Mouse (Mus musculus): ENCODE results near the gene Tmem231. TPM values are rescaled to one million over a fixed set of nuclear protein-coding genes. Genes with fewer than 3 reads are reported as not detected.

Tmem231 gene
- polyA plus RNA-seq, 1 experiment, result 1.9 TPM

DNA sequence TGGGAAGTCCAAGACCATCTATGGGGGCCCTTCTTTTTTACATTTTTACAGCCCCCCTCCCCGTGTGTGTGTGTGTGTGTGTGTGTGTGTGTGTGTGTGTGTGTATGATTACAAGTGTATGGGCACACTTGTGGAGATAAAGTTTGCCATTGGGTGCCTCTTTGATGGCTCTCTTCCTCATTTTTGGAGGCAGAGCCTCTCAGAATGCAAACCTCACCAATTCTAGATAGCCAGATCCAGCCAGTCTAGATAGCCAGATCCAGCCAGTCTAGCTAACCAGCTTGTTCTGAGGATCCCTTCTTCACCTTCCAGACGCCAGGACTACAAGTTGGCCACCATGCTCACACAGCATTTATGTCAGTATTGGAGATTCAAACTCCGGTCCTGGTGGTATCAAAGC lies 62.4 kb downstream of the Tmem231 start:
- Histone ChIP-seq H3K4me1 (peaks cover 25% of the 10 kb centered on the region), H3K36me3 (replicated peaks; ENCODE audit: low read length) (no peaks in the 10 kb centered on the region), H3K4me3 (replicated peaks) (no peak overlapping the region), H3K27me3 (replicated peaks) (peaks cover 10% of the 10 kb centered on the region), H3K9me3 (no peaks in the 10 kb centered on the region)
- no peak for TF ChIP-seq FLI1 (IDR thresholded peaks at IDR 0.05; ENCODE audit: low read length)
- no peak for TF ChIP-seq GATA1 (IDR thresholded peaks at IDR 0.05; ENCODE audit: borderline replicate concordance, low read length)

DNA sequence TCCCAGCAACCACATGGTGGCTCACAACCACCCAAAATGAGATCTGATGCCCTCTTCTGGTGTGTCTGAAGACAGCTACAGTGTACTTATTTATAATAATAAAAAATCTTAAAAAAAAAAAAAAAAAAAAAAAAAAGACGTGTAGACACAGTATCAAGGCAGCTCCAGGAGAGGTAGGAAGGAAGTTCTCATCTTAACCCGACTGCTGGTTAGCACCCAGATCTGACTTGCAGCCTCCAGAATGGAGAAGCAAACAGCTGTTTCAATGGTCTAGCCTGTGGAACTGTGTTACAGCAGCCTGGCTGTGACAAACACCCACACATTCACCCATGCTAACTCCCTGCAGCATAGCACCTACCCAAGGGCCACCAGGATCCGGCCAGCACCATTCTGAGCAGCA lies 63.3 kb downstream of the Tmem231 start:
- Histone ChIP-seq H3K4me1 (peaks cover 18% of the 10 kb centered on the region), H3K36me3 (replicated peaks; ENCODE audit: low read length) (peaks cover 9% of the 10 kb centered on the region), H3K4me3 (replicated peaks) (no peak overlapping the region), H3K27me3 (replicated peaks) (peaks cover 10% of the 10 kb centered on the region), H3K9me3 (no peaks in the 10 kb centered on the region)
- TF ChIP-seq FLI1 (IDR thresholded peaks at IDR 0.05; ENCODE audit: low read length) (no peak), GATA1 (IDR thresholded peaks at IDR 0.05; ENCODE audit: borderline replicate concordance, low read length) (no peak)

DNA sequence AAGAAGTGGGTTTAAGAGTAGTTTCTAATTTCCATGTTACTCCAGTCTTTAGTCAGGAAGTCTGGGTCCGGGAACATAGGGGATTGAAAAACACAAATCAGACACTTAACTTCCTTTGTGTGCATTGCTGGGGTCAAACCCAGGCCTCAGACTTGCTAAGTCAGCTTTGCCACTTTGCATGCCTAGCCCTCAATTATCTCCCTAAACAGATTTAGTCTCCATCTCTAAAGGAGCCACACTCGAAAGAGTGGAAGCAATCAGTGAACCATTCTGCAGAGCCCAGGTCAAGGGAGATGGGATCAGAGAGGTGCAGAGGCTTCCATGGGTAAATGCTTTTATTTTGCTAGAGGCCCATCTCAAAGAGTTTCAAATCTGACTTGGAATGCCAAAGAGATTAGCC lies 65.0 kb downstream of the Tmem231 start:
- Histone ChIP-seq H3K4me1 (peaks cover 21% of the 10 kb centered on the region), H3K4me3 (replicated peaks) (no peak overlapping the region), H3K36me3 (replicated peaks; ENCODE audit: low read length) (peaks cover 12% of the 10 kb centered on the region), H3K9me3 (no peaks in the 10 kb centered on the region), H3K27me3 (replicated peaks) (peaks cover 10% of the 10 kb centered on the region)
- TF ChIP-seq GATA1 (IDR thresholded peaks at IDR 0.05; ENCODE audit: borderline replicate concordance, low read length) (no peak), FLI1 (IDR thresholded peaks at IDR 0.05; ENCODE audit: low read length) (no peak)

DNA sequence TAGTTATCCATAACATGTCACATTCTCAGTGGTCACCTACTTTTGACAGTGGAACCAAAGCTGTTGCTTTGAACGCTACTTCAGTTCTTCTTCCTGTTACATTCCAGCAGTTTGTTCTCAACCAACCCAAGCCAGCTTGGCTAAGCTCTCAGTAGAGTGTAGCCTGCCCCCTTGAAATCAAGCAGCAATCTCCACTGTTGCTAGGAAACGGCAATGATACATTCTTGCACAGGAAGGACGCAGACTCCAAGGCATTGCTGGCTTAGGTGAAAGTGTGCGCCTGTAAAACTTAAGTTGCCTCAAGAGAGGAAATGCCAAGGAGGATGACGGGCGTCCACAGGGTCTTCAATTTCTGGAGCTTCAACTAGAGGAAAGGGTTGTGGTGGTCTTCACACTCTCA lies 67.8 kb downstream of the Tmem231 start:
- Histone ChIP-seq H3K36me3 (replicated peaks; ENCODE audit: low read length) (peaks cover 12% of the 10 kb centered on the region), H3K4me3 (replicated peaks) (no peak overlapping the region), H3K4me1 (peaks cover 20% of the 10 kb centered on the region), H3K9me3 (no peaks in the 10 kb centered on the region), H3K27me3 (replicated peaks) (no peaks in the 10 kb centered on the region)
- TF ChIP-seq FLI1 (IDR thresholded peaks at IDR 0.05; ENCODE audit: low read length), result no peak
- TF ChIP-seq GATA1 (IDR thresholded peaks at IDR 0.05; ENCODE audit: borderline replicate concordance, low read length), result no peak

GRCm38 (mm10) chr8:111865130-111865852 lies 68.4 kb downstream of the Tmem231 start:
- Histone ChIP-seq H3K4me3 (replicated peaks) (no peak overlapping the region), H3K9me3 (no peaks in the 10 kb centered on the region), H3K4me1 (peaks cover 20% of the 10 kb centered on the region), H3K27me3 (replicated peaks) (no peaks in the 10 kb centered on the region), H3K36me3 (replicated peaks; ENCODE audit: low read length) (peaks cover 12% of the 10 kb centered on the region)
- no peak for TF ChIP-seq FLI1 (IDR thresholded peaks at IDR 0.05; ENCODE audit: low read length)

DNA sequence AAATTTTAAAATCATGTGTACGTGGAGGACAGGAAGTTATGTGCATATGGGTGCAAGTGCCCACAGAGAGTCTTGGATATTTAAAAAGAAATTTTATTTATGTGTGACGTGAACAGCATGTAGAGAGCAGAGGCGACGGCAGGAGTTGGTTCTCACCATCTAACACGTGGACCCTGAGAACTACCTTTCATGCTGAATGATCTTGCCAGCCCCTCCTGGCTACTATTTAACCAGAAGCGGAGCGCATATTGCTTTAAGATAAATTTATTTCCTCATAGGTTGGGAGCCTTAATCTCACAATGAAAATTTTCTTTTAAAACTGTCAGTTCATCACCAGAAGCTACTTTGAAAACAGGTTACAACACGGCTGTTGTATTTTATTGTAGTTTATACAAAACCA lies 69.0 kb downstream of the Tmem231 start:
- Histone ChIP-seq H3K9me3 (no peaks in the 10 kb centered on the region), H3K4me1 (peaks cover 17% of the 10 kb centered on the region), H3K4me3 (replicated peaks) (no peak overlapping the region), H3K27me3 (replicated peaks) (no peaks in the 10 kb centered on the region), H3K36me3 (replicated peaks; ENCODE audit: low read length) (peaks cover 12% of the 10 kb centered on the region)
- TF ChIP-seq FLI1 (IDR thresholded peaks at IDR 0.05; ENCODE audit: low read length) (no peak), GATA1 (IDR thresholded peaks at IDR 0.05; ENCODE audit: borderline replicate concordance, low read length) (no peak)

DNA sequence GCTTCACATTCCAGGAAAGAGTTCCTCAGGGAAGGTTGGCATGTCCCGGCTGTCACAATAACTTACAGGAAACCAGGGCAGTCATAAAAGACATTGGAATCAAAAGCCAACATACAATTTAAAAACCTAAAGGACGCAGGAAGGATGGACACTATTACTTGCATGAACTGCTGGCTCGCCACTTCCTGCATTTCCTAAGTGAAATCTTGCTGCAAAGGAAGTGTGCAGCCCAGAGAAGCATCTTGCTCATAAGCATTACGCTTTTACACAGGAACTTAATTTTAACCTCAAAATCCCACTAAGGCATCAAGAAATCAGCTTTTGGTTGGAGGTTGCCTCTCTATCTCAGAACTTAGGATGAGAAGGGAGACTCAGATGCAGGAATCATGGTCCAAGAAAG lies 70.4 kb downstream of the Tmem231 start:
- peaks cover 15% of the 10 kb centered on the region for H3K4me1 ChIP-seq
- H3K9me3 ChIP-seq, result no peaks in the 10 kb centered on the region
- TF ChIP-seq GATA1 (IDR thresholded peaks at IDR 0.05; ENCODE audit: borderline replicate concordance, low read length) (no peak), FLI1 (IDR thresholded peaks at IDR 0.05; ENCODE audit: low read length) (no peak)
- no peak overlapping the region for H3K4me3 ChIP-seq (replicated peaks)
- peaks cover 12% of the 10 kb centered on the region for H3K36me3 ChIP-seq (replicated peaks; ENCODE audit: low read length)
- peaks cover under 1% of the 10 kb centered on the region for H3K27me3 ChIP-seq (replicated peaks)

Other genes starting within 250 kb of the Tmem231 start
- 3.6 TPM in 1 of 2 replicates, not detected in the other for gene Ctrb1, start 242.9 kb downstream of the Tmem231 start, polyA plus RNA-seq (2012; ENCODE audit: insufficient read depth, low replicate concordance)
- gene Bcar1, start 190.1 kb downstream of the Tmem231 start, polyA plus RNA-seq (2012; ENCODE audit: insufficient read depth, low replicate concordance), result 1.1 and 1.5 TPM in 2 replicates
- gene Cfdp1, start 79.6 kb downstream of the Tmem231 start, polyA plus RNA-seq (2012; ENCODE audit: insufficient read depth, low replicate concordance), result 16.9 TPM in 1 of 2 replicates, not detected in the other
- not detected in 2 replicates for gene Tmem170, start 57.1 kb downstream of the Tmem231 start, polyA plus RNA-seq (2012; ENCODE audit: insufficient read depth, low replicate concordance)
- not detected in 2 replicates for gene Chst5, start 23.4 kb downstream of the Tmem231 start, polyA plus RNA-seq (2012; ENCODE audit: insufficient read depth, low replicate concordance)
- 9.3 TPM in 1 of 2 replicates, not detected in the other for gene Gabarapl2, start 6.8 kb upstream of the Tmem231 start, polyA plus RNA-seq (2012; ENCODE audit: insufficient read depth, low replicate concordance)
- 0.40 and 1.5 TPM in 2 replicates for gene Adat1, start 58.4 kb upstream of the Tmem231 start, polyA plus RNA-seq (2012; ENCODE audit: insufficient read depth, low replicate concordance)
- 11.0 and 50.0 TPM in 2 replicates for gene Kars, start 77.4 kb upstream of the Tmem231 start, polyA plus RNA-seq (2012; ENCODE audit: insufficient read depth, low replicate concordance)
- gene Terf2ip, start 77.5 kb upstream of the Tmem231 start, polyA plus RNA-seq (2012; ENCODE audit: insufficient read depth, low replicate concordance), result 5.7 and 9.6 TPM in 2 replicates
- gene Gm6793, start 81.2 kb upstream of the Tmem231 start, polyA plus RNA-seq (2012; ENCODE audit: insufficient read depth, low replicate concordance), result 0.46 TPM in 1 of 2 replicates, not detected in the other

Measured in megakaryocyte, embryonic 14.5 days (primary cell).